Mouse (Mus musculus) forebrain, embryonic 16.5 days (tissue): ENCODE results near the gene 1700008O03Rik. TPM values are rescaled to one million over a fixed set of nuclear protein-coding genes. Genes with fewer than 3 reads are reported as not detected.

ENCODE experiments used
- ATAC-seq: fragments of 200-750 bp; cut with Nextera tagmentation; 2 replicates; pipeline ENCODE4 v1.8.0; 2017; ENCODE audit warnings: mild to moderate bottlenecking, moderate library complexity
- H3K27ac ChIP-seq: fragments of 300-500 bp; sonication (generic); 2 replicates; pipeline ENCODE4 v1.5.1; 2014; ENCODE audit warnings: low read length, control low read depth
- H3K27me3 ChIP-seq: fragments of 300-500 bp; sonication (generic); replicated peaks from 2 replicates; pipeline ENCODE4 v1.6.1; 2014; ENCODE audit warnings: low read length; ENCODE audit not compliant: control insufficient read depth, insufficient read depth
- H3K36me3 ChIP-seq: fragments of 300-500 bp; sonication (generic); 2 replicates; pipeline ENCODE4 v1.6.1; 2014; ENCODE audit not compliant: control insufficient read depth, insufficient read depth
- H3K4me1 ChIP-seq: fragments of 300-500 bp; sonication (generic); replicated peaks from 2 replicates; pipeline ENCODE4 v1.6.1; 2014; ENCODE audit warnings: low read length; ENCODE audit not compliant: control insufficient read depth, insufficient read depth
- H3K4me2 ChIP-seq: fragments of 300-500 bp; sonication (generic); 2 replicates; pipeline ENCODE4 v1.6.1; 2014; ENCODE audit warnings: mild to moderate bottlenecking, low read length, control low read depth
- H3K4me3 ChIP-seq: fragments of 300-500 bp; sonication (generic); replicated peaks from 2 replicates; pipeline ENCODE4 v1.5.1; 2014; ENCODE audit warnings: mild to moderate bottlenecking, low read length, control low read depth
- H3K9ac ChIP-seq: fragments of 300-500 bp; sonication (generic); replicated peaks from 2 replicates; pipeline ENCODE4 v1.6.1; 2014; ENCODE audit warnings: low read depth, low read length, control low read depth
- H3K9me3 ChIP-seq: fragments of 300-500 bp; sonication (generic); 2 replicates; pipeline ENCODE4 v1.6.1; 2016; ENCODE audit warnings: low read length; ENCODE audit not compliant: control insufficient read depth
- WGBS: fragments of 180-500 bp; shearing (Covaris S2); extraction: QIAGEN DNeasy Blood & Tissue Kit; methylation state at CpG from one replicate; pipeline ENCODE4 v1.1.7; 2014; 5-methylcytosine and 5-hydroxymethylcytosine counted together
- polyA plus RNA-seq: library from polyadenylated mRNA; unstranded; fragments of >200 nt; fragmentation: Nextera tagmentation; extraction: Ambion mirVana; gene quantifications from 2 replicates; pipeline ENCODE4 v1.2.1, GENCODE M21; 2015

1700008O03Rik gene
- polyA plus RNA-seq, result 0.86 and 2.3 TPM in 2 replicates

- peak within 1 kb of the TSS; percentile 79 for H3K9ac ChIP-seq
- peaks cover 34% of the 10 kb centered on the region for H3K4me1 ChIP-seq
- no peaks in the 10 kb centered on the region for H3K9me3 ChIP-seq
- H3K27ac ChIP-seq, result no peak within 1 kb of the TSS
- WGBS, result 83% methylated on average over 12 of the region's 12 CpGs
- H3K4me3 ChIP-seq, result peak within 1 kb of the TSS; percentile 68
- H3K27me3 ChIP-seq, result no peaks in the 10 kb centered on the region
- peak within 1 kb of the TSS; percentile 95 for H3K4me2 ChIP-seq
- no peaks in the 10 kb centered on the region for H3K36me3 ChIP-seq
- ATAC-seq, result no peak
Observed at GRCm38 (mm10) chr7:44385720-44386119, at the start of gene 1700008O03Rik. Gene 1700008O03Rik, minus strand, starts transcription at chr7:44385820.

- peaks cover 42% of the 10 kb centered on the region for H3K4me1 ChIP-seq
- WGBS, result 77% methylated on average over 9 of the region's 9 CpGs
Observed at GRCm38 (mm10) chr7:44434089-44434488, 48.5 kb upstream of the 1700008O03Rik start.

GRCm38 (mm10) chr7:44433371-44433770, 47.8 kb upstream of the 1700008O03Rik start:
- H3K9ac ChIP-seq, result no peak overlapping the region
- ATAC-seq, result peak; percentile 30
- no peaks in the 10 kb centered on the region for H3K9me3 ChIP-seq
- H3K27me3 ChIP-seq, result no peaks in the 10 kb centered on the region
- no peak overlapping the region for H3K27ac ChIP-seq
- 8% methylated on average over 7 of the region's 7 CpGs for WGBS
- H3K4me2 ChIP-seq, result no peak overlapping the region
- H3K36me3 ChIP-seq, result no peaks in the 10 kb centered on the region
- peaks cover 42% of the 10 kb centered on the region for H3K4me1 ChIP-seq
- no peak overlapping the region for H3K4me3 ChIP-seq

More at GRCm38 (mm10) chr7:44434089-44434488, 48.5 kb upstream of the 1700008O03Rik start:
- no peak overlapping the region for H3K9ac ChIP-seq
- H3K27me3 ChIP-seq, result no peaks in the 10 kb centered on the region
- H3K36me3 ChIP-seq, result no peaks in the 10 kb centered on the region
- no peak overlapping the region for H3K27ac ChIP-seq
- ATAC-seq, result no peak
- no peak overlapping the region for H3K4me3 ChIP-seq
- H3K9me3 ChIP-seq, result no peaks in the 10 kb centered on the region
- no peak overlapping the region for H3K4me2 ChIP-seq

GRCm38 (mm10) chr7:44432550-44432949, 46.9 kb upstream of the 1700008O03Rik start:
- no peak overlapping the region for H3K4me3 ChIP-seq
- 78% methylated on average over 5 of the region's 6 CpGs for WGBS
- H3K36me3 ChIP-seq, result no peaks in the 10 kb centered on the region
- peaks cover 46% of the 10 kb centered on the region for H3K4me1 ChIP-seq
- H3K4me2 ChIP-seq, result no peak overlapping the region
- H3K27ac ChIP-seq, result no peak overlapping the region
- no peaks in the 10 kb centered on the region for H3K27me3 ChIP-seq
- H3K9me3 ChIP-seq, result no peaks in the 10 kb centered on the region
- ATAC-seq, result no peak
- H3K9ac ChIP-seq, result no peak overlapping the region

GRCm38 (mm10) chr7:44429534-44430488, 44.2 kb upstream of the 1700008O03Rik start:
- peaks cover 50% of the 10 kb centered on the region for H3K4me1 ChIP-seq
- no peaks in the 10 kb centered on the region for H3K27me3 ChIP-seq
- peak overlapping the region; percentile 95 for H3K4me2 ChIP-seq
- H3K27ac ChIP-seq, result peak overlapping the region; percentile 99
- peak; percentile 26 for ATAC-seq
- H3K36me3 ChIP-seq, result no peaks in the 10 kb centered on the region
- peak overlapping the region; percentile 85 for H3K4me3 ChIP-seq
- WGBS, result under 1% methylated on average over 31 of the region's 32 CpGs
- H3K9ac ChIP-seq, result peak overlapping the region; percentile 92
- no peaks in the 10 kb centered on the region for H3K9me3 ChIP-seq

GRCm38 (mm10) chr7:44428968-44429521, 43.4 kb upstream of the 1700008O03Rik start, which contains the start of gene Lrrc4b:
Gene Lrrc4b, plus strand, starts transcription at chr7:44429018.
- peak; percentile 70 for ATAC-seq
- Histone ChIP-seq H3K4me2 (peak within 1 kb of the TSS; percentile 95), H3K27me3 (no peaks in the 10 kb centered on the region), H3K36me3 (no peaks in the 10 kb centered on the region), H3K27ac (peak within 1 kb of the TSS; percentile 99), H3K4me1 (peaks cover 50% of the 10 kb centered on the region), H3K4me3 (peak within 1 kb of the TSS; percentile 85), H3K9me3 (no peaks in the 10 kb centered on the region), H3K9ac (peak within 1 kb of the TSS; percentile 92)
- WGBS, result under 1% methylated on average over 58 of the region's 69 CpGs

- Histone ChIP-seq H3K9ac (peak overlapping the region; percentile 92), H3K4me2 (peak overlapping the region; percentile 61), H3K4me3 (peak overlapping the region; percentile 85), H3K36me3 (no peaks in the 10 kb centered on the region), H3K4me1 (peaks cover 48% of the 10 kb centered on the region), H3K27ac (peak overlapping the region; percentile 99), H3K9me3 (no peaks in the 10 kb centered on the region), H3K27me3 (no peaks in the 10 kb centered on the region)
- peak; percentile 19 for ATAC-seq
- WGBS, result 1% methylated on average over 17 of the region's 38 CpGs
Observed at GRCm38 (mm10) chr7:44428171-44428950, 42.7 kb upstream of the 1700008O03Rik start.

- H3K36me3 ChIP-seq, result no peaks in the 10 kb centered on the region
- peak overlapping the region; percentile 52; the same call in 1 of the 2 replicates for H3K9ac ChIP-seq
- 11% methylated on average over 8 of the region's 8 CpGs for WGBS
- peak overlapping the region; percentile 61 for H3K4me2 ChIP-seq
- H3K27ac ChIP-seq, result peak overlapping the region; percentile 89
- peak overlapping the region; percentile 85 for H3K4me3 ChIP-seq
- no peaks in the 10 kb centered on the region for H3K27me3 ChIP-seq
- peaks cover 44% of the 10 kb centered on the region for H3K4me1 ChIP-seq
- ATAC-seq, result no peak; the same call in none of the 2 replicates
- no peaks in the 10 kb centered on the region for H3K9me3 ChIP-seq
Observed at GRCm38 (mm10) chr7:44427666-44428065, 42.0 kb upstream of the 1700008O03Rik start.
